Mouse (Mus musculus): Measurements from ENCODE around the gene Abcc5.

- TF ChIP-seq CTCF (IDR thresholded peaks at IDR 0.05; ENCODE audit: low read depth): no peak
- TF ChIP-seq EP300 (IDR thresholded peaks at IDR 0.05; ENCODE audit: low read depth): no peak
These were observed 30.8 kb downstream of the Abcc5 start for GRCm38 (mm10) chr16:20395216-20395907.

All from liver, postnatal 0 days (tissue).